Mouse (Mus musculus): Measurements from ENCODE around the gene Impad1. TPM values are rescaled to one million over a fixed set of nuclear protein-coding genes. Genes with fewer than 3 reads are reported as not detected.

Gene Impad1
- total RNA-seq (2021) = 10 to 100 TPM; 22.6 to 23.8 TPM
- long read RNA-seq, experiment 1, full-length matches to known transcripts = 4 of 8 reads
- long read RNA-seq, experiment 1, partial matches to known transcripts = 1 of 8 reads
- long read RNA-seq, experiment 1, other reads (novel, unspliced or antisense) = 3 of 8 reads
- long read RNA-seq, experiment 2, full-length matches to known transcripts = 14 of 18 reads
- long read RNA-seq, experiment 2, partial matches to known transcripts = 3 of 18 reads
- long read RNA-seq, experiment 2, other reads (novel, unspliced or antisense) = 1 of 18 reads

DNA sequence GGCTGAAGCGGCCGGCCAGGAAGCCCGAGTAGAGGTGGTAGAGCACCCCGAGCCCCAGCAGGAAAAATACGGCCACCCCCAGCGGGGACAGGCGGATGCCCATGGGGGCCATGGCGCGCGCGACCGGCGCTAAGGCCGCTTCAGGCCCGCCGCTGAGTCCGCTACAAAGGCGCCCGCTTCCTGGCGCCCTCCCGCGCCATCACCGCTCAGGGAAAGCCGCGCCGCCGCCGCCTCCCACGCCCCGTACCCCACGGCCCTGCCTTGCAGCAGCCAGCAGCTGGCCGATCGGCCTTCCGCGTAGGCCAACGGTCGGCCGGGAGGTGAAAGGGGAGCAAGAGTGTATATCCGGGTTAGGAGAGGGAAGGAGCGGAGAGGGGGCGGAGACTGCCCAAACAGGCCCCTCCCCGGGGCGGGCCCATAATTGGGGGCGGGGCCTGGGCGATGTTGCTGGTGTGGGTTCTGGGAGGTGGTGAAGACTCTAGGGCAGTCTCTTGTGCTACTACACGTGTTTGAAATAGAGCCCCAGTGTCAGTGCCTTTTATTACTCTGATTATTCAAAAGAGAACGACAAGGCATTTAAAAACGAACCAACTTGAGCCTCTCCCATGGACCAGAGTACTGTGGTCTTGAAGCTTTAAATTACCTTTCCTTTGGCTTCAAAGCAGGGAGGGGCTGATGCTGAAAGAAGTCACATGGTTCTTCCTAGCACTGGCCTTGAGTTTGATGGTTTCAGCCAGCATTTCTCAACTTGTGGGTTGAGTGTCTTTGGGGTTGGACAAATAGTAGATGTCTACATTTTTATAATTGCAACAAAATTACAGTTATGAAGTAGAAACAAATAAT, at the start of gene Impad1:
Impad1 (minus strand) TSS at position 364 of the 843 bp plus-strand sequence.
- intact Hi-C loops (cut with DNase I; ENCODE audit: low total_unique reads) = no loop called here

DNA sequence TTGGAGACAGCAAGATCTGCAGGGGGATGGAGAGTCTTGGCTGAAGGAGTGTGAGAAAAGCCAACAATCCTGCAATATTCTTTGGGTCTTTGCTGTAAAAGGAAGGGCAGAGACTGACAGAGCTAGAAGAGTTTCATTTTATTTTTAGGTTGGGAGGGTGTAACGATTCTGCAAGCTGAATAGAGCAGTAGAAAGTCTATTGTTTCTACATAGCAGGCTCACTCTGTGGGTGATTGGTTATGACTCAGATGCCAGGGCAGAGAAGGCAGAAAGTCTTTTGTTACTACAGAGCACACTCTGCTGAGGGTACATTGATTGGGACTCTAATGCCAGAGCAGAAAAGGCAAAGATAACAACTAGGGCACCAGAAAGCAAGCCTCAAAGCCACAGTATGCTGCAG, 47.0 kb upstream of the Impad1 start:
- no peak for DNase-seq
- intact Hi-C loops (cut with DNase I; ENCODE audit: low total_unique reads) = no loop called here

More for the DNA sequence above, at the start of gene Impad1:
- DNase-seq = peak; percentile 80

DNA sequence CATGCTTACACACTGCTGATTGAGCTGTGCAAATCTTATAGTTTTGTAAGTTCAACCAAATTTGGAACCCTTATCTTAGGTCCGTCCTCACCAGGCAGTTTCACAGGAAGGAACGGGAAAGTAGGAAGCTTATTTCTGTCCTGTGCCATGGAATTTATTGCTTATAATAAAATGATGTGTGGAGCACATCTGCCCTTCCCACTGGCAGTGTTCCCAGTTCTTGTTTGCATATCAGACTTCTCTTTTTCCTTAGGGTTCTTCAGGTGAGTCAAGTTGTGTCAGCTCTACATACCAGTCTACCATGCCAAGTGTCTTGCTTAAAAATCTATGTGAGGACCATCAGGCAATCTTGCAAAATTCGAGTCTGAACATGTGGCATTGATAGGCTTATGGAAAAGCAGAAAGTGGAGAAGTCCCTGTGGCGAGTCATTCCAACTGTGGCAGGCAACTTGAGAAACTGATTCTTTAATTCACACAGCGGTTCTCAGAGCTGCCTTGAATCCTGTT, 40.7 kb upstream of the Impad1 start:
- DNase-seq = no peak
- intact Hi-C loops (cut with DNase I; ENCODE audit: low total_unique reads) = no loop called here

DNA sequence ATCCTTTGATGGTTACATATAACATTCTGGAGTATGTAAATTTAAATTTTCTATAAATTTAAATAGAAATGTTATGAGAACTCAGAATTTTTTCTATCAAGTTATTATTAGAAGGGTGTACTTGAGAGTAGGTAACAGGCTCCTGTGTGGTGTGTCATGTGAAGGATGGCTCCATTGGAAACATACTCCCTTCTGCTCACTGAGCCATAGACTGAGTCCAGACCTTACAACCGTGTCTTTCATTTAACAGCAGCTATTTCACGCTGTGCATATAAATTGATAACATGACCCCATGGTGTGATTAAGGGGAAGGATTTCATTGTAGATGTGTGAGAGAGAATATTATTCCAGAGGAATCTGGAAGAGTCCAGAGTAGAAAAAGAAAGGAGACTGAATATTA, 35.0 kb upstream of the Impad1 start:
- DNase-seq = no peak
- intact Hi-C loops (cut with DNase I; ENCODE audit: low total_unique reads) = no loop called here

DNA sequence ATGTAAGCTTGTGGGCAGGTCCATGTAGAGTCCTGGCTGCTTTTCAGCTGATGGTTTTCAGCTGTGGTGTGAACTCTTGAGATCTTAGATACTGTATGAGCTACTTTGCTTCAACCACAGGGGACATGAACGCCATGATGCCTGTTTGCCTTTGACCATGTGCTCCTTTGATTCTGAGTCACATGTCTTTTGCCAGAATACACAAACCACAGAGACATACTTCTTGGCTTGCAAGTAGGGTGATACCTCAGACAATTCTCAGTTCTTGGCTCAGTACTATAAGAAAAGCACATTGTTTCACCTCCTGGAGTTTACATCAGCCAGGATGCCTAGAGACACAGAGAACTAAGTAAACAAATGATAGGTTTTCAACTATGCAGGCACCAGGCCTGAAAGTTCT, 29.0 kb upstream of the Impad1 start:
- intact Hi-C loops (cut with DNase I; ENCODE audit: low total_unique reads) = no loop called here
- DNase-seq = no peak

DNA sequence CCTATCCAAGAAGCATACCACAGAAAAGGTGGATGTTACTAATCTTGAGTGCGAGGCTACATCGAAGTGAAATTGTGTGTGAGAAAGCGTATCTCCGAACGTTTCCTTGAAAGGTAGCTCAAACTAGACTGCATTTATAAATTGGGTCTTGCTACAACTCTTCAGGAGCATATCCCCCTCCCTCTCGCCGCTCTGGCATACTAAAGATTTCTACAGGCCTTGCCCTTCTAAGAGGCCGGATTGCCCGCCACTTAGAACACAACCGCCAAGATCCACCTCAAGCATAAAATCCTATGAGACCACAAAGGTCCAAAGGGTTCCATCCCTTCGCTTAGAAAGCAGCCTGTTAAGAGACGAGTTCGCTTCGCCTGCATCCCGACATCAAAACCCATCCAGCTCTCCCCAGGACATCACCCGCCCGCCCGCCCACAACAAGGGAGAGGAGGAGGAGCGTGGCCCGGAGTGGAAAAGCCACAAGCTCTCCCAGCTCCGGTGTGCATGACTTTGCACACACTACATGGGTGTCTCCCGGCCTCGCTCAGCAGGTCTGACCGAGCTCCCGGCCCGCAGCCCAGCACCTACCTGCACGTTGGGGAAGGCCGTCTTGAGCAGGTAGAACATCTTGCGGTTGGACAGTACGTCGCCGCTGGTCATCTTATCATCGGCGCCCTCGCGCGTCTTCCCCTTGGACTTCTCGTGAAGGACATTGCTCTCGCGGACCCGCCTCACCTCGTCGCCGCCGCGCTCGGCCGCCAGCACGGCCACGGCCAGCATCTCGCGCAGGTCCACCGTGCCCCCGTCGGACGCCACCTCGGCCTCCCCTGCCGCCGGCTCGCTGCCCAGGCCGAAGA, 789 bp downstream of the Impad1 start:
- intact Hi-C loops (cut with DNase I; ENCODE audit: low total_unique reads) = no loop called here
- peak; percentile 42 for DNase-seq

DNA sequence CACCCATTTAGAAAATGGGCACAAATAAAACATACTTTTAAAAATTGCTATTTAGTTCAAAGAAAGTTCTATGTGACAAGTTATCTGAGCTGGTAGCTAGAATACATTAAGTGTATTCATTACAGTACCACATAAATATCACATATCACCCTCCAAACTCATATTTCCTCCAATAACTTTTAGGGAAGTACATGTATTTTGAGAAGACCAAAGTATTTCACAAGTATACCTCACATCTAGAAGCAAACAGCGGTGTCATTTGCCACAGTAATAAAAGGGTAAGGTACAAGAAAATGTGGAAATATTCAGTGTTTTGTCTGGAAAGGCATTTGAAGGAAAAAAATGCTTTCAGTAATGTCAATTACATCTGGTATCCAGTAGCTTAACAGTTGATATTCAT, 2.0 kb downstream of the Impad1 start:
- no peak for DNase-seq
- intact Hi-C loops (cut with DNase I; ENCODE audit: low total_unique reads) = no loop called here

DNA sequence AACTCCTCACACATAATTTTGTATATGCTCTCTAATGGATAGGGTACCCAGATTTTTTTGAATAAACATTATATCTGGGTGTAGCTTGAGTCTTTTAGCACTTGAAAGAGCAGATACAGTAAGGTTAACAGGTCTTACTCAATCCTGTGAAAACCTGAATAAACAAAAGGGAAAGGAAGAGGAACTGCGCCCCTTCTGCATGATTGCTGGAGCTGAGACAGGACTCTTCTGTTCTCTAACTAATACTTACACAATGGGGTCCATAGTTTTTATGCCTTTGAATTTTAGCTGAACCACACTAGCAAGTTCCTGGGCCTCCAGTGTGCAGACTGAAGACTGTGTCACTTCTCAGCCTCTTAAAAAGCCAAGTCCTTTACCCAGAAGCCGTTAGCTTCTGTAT, 8.0 kb downstream of the Impad1 start:
- no peak for DNase-seq
- intact Hi-C loops (cut with DNase I; ENCODE audit: low total_unique reads) = no loop called here

DNA sequence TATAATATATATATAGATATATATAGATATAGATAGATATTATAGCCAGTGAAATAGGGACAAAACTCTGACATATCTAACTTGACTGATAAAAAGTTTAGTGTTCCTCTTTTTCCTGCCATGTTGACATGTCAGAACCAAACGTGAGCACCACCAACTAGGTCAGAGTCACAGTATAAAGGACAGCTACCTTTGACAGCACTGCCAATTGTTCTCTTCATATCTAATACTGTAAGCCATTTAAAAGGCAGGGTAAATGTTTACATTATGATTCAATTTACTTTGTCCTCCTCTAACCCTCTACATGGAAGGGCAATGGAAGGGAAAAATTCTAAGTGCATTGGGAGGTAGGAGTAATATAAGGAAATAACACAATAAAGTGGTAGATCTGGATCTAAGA, 8.8 kb downstream of the Impad1 start:
- intact Hi-C loops (cut with DNase I; ENCODE audit: low total_unique reads) = no loop called here
- no peak for DNase-seq

DNA sequence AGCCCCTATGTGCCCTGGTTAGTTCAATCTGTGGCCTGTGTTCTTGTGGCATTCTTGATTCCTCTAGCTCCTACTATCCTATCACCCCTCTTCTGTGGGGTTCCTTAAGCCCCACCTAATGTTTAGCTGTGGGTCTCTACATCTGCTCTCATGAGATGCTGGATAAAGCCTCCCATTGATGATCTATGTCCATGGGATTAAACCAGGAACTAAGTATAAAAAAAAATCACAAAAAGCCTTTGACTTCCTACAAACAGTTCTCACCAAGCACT, 9.5 kb downstream of the Impad1 start:
- intact Hi-C loops (cut with DNase I; ENCODE audit: low total_unique reads) = no loop called here
- DNase-seq = no peak

DNA sequence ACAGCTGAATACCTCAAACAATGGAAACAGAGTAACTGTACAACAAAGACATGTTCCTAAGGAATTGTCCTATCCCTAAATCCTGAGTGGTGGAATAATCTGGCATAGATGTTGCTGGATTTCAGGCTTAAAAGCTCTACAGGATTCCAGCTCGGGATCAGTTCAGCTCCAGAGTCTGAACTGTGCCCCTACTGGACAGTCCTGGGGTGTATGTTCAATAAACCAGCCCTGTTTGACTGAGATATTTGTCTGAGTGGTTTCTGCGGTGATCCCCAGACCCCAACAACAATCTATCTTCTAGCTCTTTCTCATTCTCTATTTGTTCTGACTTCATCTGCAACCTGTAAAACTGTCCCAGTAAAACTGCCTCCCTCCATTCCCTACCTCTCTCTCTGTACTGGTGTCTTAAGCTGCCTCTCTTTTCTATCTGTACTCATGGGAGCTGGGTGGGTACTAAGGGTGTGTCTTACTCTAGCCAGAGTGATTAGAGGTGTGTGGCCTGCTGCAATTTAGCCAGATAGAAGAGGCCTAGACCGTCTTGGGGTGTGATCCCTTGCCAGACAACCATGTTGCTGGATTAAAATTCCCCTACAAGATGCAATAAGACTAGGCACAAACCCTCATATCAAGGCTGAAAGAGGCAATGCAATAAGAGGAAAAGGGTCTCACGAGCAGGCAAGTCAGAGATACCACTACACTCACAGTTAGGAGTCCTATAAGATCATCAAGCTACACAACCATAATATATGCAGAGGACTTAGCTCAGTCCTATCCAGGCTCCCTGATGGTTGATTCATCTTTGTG, 10.1 kb downstream of the Impad1 start:
- intact Hi-C loops (cut with DNase I; ENCODE audit: low total_unique reads) = no loop called here

DNA sequence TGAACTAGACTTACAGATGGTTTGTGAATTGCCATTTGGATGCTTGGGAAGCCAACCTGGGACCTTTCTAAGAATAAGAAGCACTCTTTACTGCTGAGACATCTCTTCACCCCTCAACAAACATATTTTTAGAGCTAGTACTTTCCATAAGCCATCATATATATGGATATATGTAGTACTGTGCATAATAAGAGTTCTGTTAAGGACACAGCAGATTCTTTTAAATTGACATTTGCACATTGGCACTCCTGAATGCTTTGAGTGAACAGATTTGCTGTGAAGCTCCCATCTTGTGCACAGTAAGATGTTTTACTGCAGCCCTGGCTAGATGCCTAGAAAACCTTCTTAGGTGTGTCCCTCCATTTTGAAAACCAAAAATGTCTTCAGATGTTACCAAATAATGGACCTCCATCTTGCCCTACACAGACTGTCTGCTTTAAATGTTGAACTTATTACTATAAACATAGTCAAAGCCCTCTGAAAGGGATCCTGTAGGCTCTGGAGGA, 13.8 kb downstream of the Impad1 start:
- intact Hi-C loops (cut with DNase I; ENCODE audit: low total_unique reads) = no loop called here

More for the DNA sequence above, 10.1 kb downstream of the Impad1 start:
- DNase-seq = no peak

DNA sequence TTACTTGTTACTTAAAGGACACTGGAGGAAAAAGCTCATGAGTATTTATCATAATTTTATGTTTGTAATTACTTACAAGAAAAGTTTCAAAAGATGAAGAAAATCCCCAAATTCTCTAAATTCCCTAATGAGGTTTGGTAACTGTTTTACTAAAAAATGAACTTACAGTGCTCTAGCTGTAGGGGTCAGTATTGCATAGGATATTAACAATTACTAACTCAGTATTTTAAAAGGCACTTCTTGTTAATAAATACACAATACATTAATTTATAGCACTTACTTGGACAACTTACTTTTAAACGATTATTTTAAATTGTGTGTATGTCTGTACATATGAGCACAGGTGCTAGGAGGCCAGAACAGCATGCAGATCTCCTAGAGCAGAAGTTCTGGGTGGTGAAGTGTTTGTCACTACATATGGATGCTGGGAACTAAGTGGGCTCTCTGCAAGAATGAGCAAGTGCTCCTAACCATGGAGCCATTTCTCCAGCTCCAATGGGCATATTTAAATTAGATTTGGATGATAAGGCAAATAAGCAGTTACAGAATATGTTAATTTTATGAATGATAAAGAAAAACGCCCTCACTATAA, 21.5 kb downstream of the Impad1 start:
- no peak for DNase-seq
- intact Hi-C loops (cut with DNase I; ENCODE audit: low total_unique reads) = no loop called here

More for the DNA sequence above, 13.8 kb downstream of the Impad1 start:
- no peak for DNase-seq

DNA sequence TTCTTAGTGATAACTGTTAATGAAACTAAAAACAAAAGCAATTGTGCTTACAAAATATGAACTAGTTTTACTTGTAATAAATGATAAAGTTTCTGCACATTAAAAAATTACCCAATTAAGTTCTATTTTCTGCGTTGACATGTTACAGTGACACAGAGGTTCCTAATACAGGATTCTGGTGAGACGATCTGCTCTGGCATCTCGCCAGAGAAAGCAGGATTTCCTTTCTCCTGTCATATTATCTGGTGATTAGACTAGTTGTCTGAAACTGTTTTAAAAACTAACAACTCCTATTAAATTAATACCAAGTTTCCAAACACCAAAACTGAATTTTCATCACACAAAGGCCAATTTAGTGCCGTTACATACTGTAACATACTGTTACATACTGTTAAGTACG, 27.3 kb downstream of the Impad1 start:
- intact Hi-C loops (cut with DNase I; ENCODE audit: low total_unique reads) = no loop called here

DNA sequence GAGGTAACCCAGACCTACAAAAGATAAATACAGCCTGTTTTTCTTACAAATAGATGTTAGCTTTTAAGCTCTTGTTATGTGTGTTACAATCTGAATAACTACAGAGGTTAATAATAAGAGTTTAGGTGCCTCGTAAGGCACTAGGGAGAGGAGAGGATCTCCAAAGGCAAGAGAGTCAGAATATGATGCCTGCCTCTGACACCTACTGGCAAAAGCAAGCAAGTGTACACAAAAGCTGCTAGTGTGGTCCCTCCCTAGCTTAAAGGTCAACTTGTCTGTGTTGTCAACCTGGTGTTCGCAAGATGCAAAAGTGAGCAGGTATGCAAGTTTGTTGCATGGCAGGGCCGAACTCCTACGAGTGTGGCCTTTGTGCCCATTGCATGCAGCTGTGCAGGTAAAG, 34.8 kb downstream of the Impad1 start:
- intact Hi-C loops (cut with DNase I; ENCODE audit: low total_unique reads) = no loop called here
- no peak for DNase-seq

More for the DNA sequence above, 27.3 kb downstream of the Impad1 start:
- DNase-seq = no peak

DNA sequence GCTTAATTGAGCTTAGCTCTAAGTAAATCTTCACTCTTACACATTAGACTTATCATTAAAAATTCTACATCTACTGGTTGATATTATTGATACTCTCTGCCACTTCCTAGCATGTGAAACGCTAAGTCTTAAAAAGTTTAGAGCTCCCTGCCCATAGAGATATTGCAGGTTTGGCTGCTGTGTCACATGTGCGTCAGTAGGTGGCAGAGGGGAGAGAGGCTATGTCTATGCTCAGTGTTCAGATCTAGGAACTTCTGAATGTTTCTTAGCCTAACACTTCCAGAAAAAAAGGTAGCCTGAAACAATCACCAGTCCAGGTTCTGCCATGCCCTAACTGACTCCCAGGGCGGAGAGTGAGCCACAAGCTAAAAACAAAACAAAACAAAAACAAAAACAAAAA, 63.7 kb downstream of the Impad1 start:
- intact Hi-C loops (cut with DNase I; ENCODE audit: low total_unique reads) = no loop called here
- no peak for DNase-seq

DNA sequence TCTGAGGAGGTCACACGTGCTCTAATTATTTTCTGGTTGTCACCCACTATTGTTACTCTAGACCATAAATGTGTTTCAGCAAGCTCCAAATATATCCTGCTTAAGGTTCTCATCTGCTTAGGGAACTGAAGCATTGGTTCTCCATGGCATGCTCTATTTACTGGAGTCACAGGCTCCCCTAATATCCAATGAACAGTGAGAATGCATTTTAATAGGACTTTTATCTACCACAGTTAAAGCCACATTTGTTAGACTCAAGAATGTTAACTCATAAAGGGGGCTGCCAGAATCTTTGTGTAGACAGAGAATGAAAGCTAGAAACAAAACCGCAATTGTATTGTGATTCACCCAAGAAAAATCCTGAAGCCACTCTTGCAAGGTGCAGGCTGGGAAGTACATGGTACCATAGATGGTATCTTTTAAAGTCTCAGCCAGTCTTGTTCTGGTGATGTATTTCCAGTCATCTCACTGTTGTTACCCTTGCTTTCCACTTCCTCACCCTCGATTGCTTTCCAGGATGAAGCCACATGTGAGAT, 66.8 kb downstream of the Impad1 start:
- DNase-seq = no peak
- intact Hi-C loops (cut with DNase I; ENCODE audit: low total_unique reads) = no loop called here

DNA sequence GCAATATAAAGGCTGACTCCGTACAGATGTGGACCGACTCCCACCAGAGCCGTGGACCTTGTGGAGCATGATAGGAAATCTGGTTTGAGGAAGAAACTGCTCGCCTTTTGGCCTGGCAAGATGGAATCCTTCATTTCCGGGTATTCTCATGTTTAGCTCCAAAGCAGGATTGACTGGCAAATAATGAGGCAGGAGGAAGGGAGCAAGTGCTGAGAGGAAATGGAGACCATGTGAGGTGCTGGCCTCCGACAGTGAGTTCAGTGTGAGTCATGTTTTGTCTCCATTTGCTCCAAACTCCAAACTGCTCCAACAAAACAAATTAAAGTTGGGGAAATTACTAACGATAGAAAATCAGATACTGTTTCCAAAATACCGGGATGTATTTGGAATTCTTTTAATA, 69.3 kb downstream of the Impad1 start:
- no peak for DNase-seq
- intact Hi-C loops (cut with DNase I; ENCODE audit: low total_unique reads) = no loop called here

DNA sequence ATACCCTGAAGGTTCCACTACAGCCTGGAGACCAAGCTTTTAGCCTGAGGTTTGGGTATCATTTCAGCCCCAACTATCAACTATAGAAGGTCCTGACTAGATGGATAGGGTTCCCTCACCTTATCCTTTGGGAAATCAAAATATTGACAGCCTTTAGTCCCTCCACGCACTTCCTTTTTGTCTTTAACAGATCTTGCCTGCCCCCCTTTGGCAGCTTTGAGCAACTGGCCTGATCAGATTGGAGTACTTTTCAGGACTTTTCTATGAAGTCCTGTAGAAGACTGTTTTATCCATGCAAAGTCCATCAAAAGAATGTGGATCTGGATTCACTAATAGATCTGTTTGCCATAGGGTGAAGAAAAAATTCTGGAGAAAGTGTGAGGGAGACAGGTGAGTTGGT, 71.1 kb downstream of the Impad1 start:
- no peak for DNase-seq
- intact Hi-C loops (cut with DNase I; ENCODE audit: low total_unique reads) = no loop called here

All from gastrocnemius, postnatal 14 days (tissue).